Mouse (Mus musculus) urinary bladder, postnatal 36 days (tissue): Measurements from ENCODE around the gene Stag1.

Source experiments
- DNase-seq, 2 experiments: peaks; one replicate each; pipeline ENCODE4 v3.0.0; 2022; ENCODE audit warnings: low spot score in 2 of 2, mixed read lengths in 1 of 2

Gene Stag1

DNA sequence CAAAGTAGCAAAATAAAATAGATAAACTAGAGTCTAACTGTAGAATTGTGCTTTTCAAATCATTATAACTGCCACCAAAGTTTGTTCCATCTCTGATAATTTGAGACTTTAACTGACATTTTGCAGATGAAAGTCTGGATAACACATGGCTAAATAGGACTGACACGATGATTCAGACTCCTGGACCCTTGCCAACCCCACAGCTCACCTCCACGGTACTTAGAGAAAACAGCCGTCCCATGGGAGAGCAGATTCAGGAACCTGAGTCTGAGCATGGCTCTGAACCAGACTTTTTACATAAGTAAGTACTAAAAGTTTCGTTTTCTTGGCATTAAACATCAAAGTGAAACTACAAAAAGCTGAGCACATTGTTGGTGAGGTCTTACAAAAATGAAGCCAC, 353.9 kb downstream of the Stag1 start:
- DNase-seq = peak; percentile 56 to 66

GRCm38 (mm10) chr9:100962903-100963427, 365.4 kb downstream of the Stag1 start:
- DNase-seq = no peak

GRCm38 (mm10) chr9:100963428-100963912, 365.9 kb downstream of the Stag1 start:
- DNase-seq = no peak

DNA sequence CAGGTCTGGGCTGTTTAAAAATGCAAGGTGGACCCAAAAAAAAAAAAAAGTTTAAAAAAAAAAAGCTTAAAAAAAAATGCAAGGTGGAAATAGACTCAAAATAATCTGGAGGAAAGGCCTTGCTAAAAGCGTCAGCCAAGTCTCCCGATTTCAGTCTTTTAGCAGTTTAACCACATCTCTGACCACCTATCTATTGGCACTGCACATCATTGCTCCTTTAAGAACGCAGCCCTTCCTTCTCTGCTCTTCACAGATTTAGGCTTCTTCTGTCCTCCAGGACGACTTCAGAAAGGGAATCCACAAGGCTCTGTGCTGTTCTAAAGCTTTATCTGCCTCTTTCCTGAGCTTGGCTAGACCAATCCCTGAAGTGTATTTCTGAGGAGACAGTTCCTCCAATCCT, 366.5 kb downstream of the Stag1 start:
- no peak for DNase-seq

GRCm38 (mm10) chr9:100969461-100969860, 371.9 kb downstream of the Stag1 start:
- DNase-seq = no peak

DNA sequence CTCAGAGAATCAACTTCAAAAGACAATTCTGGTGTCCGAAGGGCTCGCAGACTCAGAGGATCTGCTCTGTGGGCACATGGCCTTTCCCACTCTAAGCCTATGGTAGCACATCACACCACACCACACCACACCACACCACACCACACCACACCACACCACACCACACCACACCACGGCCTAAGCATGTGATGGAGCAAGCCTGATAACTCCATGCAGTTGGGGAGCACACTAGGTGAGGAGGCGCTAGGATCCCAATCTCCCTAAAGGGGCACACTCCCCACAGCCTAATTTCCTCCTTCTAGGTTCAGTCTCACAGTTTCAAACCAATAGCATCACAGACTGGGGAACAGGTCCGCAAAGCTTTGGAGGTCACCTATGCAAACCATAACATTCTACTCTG, 381.1 kb downstream of the Stag1 start:
- DNase-seq = no peak

DNA sequence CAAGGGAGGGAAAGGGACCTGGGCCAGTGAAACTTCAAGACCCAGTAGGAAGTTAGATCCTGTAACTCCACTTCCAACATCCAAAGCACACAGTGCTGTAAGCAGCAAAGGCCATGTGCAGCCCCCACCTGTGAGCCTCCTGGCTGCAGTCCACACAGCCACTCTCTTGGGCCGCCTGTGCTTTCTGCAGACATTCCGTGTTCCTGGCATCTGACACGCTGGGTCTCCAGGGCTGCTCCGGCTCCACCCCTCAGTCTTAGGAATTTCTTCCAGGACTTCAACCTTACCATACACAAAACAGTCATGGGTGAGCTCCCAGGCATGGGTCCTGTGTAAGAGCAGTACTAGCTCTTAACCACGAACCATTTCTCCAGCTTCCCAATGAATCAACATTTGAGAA, 381.7 kb downstream of the Stag1 start:
- peak in 1 of 2 experiments; percentile 2 for DNase-seq

GRCm38 (mm10) chr9:100982786-100983185, 385.2 kb downstream of the Stag1 start:
- DNase-seq = no peak

DNA sequence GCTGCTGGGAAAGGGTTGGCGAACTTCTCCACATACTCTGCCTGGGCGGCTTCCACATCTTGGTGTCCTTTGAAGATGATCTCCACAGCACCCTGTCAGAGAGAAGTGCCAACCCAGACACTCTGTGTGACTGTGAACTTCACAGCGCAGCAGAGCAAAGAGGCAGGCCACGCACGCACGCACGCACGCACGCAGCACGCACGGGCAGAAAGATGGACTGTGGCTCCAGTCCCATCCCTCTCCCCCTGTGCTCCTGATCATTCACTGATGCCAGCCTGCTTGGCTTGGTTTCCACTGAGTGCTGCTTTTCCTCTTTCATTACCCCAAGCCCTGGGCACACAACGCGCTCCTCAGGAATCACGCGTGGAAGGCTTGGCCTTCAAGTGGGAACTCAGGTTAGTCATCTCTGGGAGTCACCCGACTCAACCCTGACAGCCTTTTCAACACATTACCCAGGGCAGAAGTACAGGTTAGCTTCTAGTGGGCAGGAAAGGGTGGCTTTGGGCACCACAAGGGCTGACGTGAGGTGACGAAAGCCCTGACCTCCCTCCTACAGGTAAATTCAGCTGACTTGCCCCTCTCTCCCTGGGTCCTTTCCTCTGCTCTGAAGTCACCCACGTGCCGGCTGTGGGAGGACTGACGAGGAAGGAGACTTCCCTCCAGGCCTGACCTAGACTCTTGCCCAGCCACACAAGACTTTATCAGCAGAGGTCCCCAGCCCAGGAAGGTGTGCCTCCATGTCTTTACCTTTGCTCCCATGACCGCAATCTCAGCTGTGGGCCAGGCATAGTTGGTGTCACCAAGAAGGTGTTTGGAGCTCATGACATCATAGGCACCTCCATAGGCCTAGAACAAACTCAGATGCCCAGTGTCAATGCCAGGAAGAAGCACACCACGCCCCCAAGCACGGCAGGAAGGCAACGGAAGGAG, 387.0 kb downstream of the Stag1 start:
- DNase-seq = no peak

DNA sequence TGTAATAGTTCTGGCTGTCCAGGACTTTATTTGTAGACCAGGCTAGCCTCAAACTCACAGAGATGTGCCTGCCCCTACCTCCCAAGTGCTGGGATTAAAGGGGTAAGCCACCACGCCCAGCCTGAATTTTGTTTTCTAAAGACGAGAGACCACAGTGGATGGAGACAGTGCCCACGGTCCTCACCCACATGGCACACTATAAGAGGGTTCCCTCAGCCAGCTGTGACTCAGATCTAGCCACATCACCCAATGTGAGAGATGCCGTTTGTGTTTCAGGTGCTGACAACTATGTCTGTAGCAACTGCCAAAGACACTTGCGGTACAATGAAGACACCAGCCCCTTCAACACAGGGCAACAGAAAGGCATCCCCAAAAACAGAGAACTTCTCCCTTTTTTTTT, 389.4 kb downstream of the Stag1 start:
- no peak for DNase-seq

- no peak for DNase-seq
Observed at GRCm38 (mm10) chr9:100987850-100988249, 390.3 kb downstream of the Stag1 start.

DNA sequence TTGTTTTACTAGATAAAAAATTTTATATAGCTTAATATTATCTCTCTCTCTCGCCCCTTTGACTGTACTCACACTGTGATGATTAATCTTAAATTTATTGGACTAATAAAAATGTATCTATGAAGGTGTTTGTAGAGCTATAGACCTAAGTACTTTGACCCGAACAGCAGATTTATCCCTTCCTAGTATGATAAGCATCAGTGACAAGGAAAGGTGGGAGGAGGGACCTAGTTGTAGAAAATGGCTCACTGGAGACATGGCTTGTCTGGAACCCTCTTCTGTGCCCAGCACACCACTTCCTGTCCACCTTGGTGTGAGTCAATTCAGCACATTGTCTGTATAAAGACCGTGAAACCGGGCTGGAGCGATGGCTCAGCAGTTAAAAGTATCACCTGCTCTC, 393.0 kb downstream of the Stag1 start:
- no peak for DNase-seq

- no peak for DNase-seq
Observed at GRCm38 (mm10) chr9:100991321-100991720, 393.7 kb downstream of the Stag1 start.

DNA sequence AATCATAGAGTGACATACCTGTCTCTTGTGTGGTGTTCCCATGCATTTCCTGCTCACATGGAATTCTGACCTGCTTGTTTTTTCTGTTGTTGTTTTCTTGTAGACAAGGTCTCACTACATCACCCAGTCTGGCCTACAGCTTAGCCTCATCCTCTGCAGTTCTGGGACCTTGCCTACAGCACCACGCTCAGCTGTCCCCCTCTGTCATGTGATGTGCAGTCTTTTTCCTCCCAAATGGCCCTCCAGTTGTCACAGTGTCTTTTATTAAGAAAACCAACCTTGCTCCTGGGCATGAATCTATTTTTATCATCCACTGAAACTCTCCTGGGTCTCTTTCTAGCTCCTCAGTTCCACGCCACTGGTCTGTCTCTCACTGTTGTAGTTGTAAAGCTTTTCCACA, 394.6 kb downstream of the Stag1 start:
- DNase-seq = no peak

GRCm38 (mm10) chr9:100993937-100994336, 396.3 kb downstream of the Stag1 start:
- DNase-seq = no peak

GRCm38 (mm10) chr9:100997138-100997537, 399.5 kb downstream of the Stag1 start:
- no peak for DNase-seq

- no peak for DNase-seq
Observed at GRCm38 (mm10) chr9:101002053-101002452, 404.5 kb downstream of the Stag1 start.

- DNase-seq = no peak
Observed at GRCm38 (mm10) chr9:101002841-101003240, 405.2 kb downstream of the Stag1 start.

GRCm38 (mm10) chr9:101003302-101003701, 405.7 kb downstream of the Stag1 start:
- no peak for DNase-seq

DNA sequence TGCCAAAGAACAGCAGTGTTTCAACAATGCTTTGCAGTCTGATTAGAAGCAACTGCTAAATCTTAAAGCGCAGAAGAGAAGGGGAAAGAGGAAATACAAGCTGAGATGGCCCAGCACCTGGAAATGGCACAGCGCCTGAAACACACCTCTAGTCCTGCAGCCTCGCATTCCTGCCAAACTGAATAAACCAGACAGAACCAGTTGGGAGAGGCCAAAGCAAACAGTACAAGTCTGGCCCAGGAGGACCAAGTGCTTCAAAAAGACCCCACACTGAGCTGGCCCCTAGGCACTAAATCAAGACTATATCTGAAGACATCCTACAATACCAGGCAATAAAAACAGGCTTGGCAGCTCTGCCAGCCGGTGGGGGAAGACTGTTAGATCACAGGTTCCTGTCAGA, 408.3 kb downstream of the Stag1 start:
- DNase-seq = peak in 1 of 2 experiments; percentile 10
